Mouse (Mus musculus) ES-Bruce4 (cell line): ENCODE measurements at regions not wholly inside any gene's neighbourhood (a gene's known extent, or its start where the extent isn't known, plus 50 kb on each side); places are given as distances from the start of the nearest gene placed in this dataset.

Experiments
- H3K27ac ChIP-seq: 2 replicates; pipeline ENCODE4 v1.5.1; 2012; ENCODE audit warnings: low read length, inconsistent platforms; ENCODE audit not compliant: insufficient read depth
- H3K27me3 ChIP-seq: 2 replicates; pipeline ENCODE4 v1.6.1; 2012; ENCODE audit warnings: mild to moderate bottlenecking, low read length, inconsistent platforms; ENCODE audit not compliant: control insufficient read depth, poor library complexity, insufficient read depth, severe bottlenecking
- H3K36me3 ChIP-seq: 2 replicates; pipeline ENCODE4 v1.6.1; 2012; ENCODE audit warnings: inconsistent platforms, mild to moderate bottlenecking, low read length, moderate library complexity; ENCODE audit not compliant: control insufficient read depth, poor library complexity, insufficient read depth, severe bottlenecking
- H3K4me1 ChIP-seq: one replicate; pipeline ENCODE4 v1.8.1; 2011; ENCODE audit warnings: low read length; ENCODE audit not compliant: control insufficient read depth, insufficient read depth
- H3K4me3 ChIP-seq: 2 replicates; pipeline ENCODE4 v1.5.1; 2011; ENCODE audit warnings: low read depth, mild to moderate bottlenecking, low read length
- H3K9ac ChIP-seq: 2 replicates; pipeline ENCODE4 v1.6.1; 2012; ENCODE audit warnings: low read depth, mild to moderate bottlenecking, inconsistent platforms; ENCODE audit not compliant: poor library complexity, severe bottlenecking
- H3K9me3 ChIP-seq: replicated peaks from 2 replicates; pipeline ENCODE4 v1.6.1; 2012; ENCODE audit warnings: mild to moderate bottlenecking, low read length, inconsistent platforms; ENCODE audit not compliant: control insufficient read depth, poor library complexity, insufficient read depth, severe bottlenecking
- CTCF ChIP-seq: IDR thresholded peaks from one replicate; pipeline ENCODE4 v1.8.1; 2011; ENCODE audit warnings: low read depth, low read length
- EP300 ChIP-seq: IDR thresholded peaks from 2 replicates; pipeline ENCODE4 v1.6.1; 2011; ENCODE audit warnings: low read depth, low read length; ENCODE audit not compliant: insufficient read depth
- POLR2A ChIP-seq: IDR thresholded peaks from one replicate; pipeline ENCODE4 v1.8.1; 2011; ENCODE audit warnings: low read length; ENCODE audit not compliant: insufficient read depth

DNA sequence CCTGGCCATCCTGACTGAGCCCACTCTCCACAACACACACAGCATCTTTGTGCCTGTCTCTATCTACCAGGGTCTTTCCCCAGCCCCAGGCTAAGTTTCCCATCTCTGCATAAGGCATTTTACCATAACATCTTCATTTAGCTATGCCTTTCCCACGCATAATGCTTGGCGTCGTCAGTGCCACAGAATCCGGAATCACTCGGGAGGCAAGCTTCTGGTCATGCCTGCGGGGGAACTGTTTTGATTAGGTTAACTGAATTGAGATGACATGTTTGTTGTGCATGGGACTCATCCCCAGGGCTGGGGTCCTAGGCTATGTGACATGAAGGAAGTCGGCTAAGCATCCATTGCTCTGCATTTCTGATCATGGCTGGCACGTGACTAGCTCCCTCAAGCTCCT lies 97.6 kb upstream of the Npas2 start:
- Histone ChIP-seq H3K9ac (no peak overlapping the region), H3K36me3 (no peaks in the 10 kb centered on the region), H3K9me3 (no peaks in the 10 kb centered on the region), H3K27ac (no peak overlapping the region), H3K4me3 (no peak overlapping the region), H3K4me1 (no peaks in the 10 kb centered on the region), H3K27me3 (no peaks in the 10 kb centered on the region)
- no peak for TF ChIP-seq EP300
- no peak for TF ChIP-seq CTCF
- no peak for TF ChIP-seq POLR2A

DNA sequence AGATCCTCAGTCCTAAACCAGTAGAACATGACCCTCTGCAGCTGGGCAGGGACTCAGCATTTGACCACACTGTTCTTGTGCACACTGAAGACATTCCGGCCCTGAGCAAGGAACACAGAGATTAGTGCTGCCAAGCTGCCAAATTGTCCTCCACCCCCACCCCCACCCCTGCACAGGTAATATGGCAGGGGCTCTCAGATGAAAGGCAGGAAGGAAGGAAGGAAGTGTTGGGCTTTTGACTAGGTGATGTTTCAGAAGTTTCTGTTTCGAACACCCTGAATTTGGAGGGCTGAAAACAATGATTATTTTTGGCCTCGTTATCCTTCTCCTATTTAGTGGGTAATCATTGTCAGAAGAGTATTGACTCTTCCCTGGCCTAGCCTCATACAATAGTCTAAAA lies 96.8 kb upstream of the Npas2 start:
- Histone ChIP-seq H3K9ac (no peak overlapping the region), H3K27me3 (no peaks in the 10 kb centered on the region), H3K36me3 (no peaks in the 10 kb centered on the region), H3K4me1 (no peaks in the 10 kb centered on the region), H3K27ac (no peak overlapping the region), H3K9me3 (no peaks in the 10 kb centered on the region), H3K4me3 (no peak overlapping the region)
- TF ChIP-seq CTCF (no peak), EP300 (no peak), POLR2A (no peak)

DNA sequence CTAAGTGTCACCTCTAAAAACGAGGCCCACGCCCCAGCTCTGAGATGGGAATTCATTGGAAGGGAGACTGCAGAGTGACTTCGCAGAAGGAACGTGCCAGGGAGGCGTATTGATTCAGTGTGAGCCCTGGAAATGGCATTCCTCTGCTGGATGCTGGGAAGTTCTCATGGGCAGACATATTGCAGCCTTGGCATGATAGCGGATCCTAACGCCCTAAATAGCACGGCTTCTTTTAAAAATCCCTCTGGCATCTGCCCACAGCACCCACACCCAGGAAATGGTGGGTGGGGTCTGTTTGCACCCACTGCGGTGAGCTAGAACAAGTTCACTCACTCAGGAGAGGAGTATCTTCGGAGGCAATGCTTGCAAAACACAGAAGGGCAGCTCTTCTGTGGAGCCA lies 96.0 kb upstream of the Npas2 start:
- Histone ChIP-seq H3K27ac (no peak overlapping the region), H3K9me3 (no peaks in the 10 kb centered on the region), H3K36me3 (no peaks in the 10 kb centered on the region), H3K4me3 (no peak overlapping the region), H3K4me1 (no peaks in the 10 kb centered on the region), H3K9ac (no peak overlapping the region), H3K27me3 (no peaks in the 10 kb centered on the region)
- TF ChIP-seq POLR2A: no peak
- no peak for TF ChIP-seq CTCF
- TF ChIP-seq EP300: no peak

DNA sequence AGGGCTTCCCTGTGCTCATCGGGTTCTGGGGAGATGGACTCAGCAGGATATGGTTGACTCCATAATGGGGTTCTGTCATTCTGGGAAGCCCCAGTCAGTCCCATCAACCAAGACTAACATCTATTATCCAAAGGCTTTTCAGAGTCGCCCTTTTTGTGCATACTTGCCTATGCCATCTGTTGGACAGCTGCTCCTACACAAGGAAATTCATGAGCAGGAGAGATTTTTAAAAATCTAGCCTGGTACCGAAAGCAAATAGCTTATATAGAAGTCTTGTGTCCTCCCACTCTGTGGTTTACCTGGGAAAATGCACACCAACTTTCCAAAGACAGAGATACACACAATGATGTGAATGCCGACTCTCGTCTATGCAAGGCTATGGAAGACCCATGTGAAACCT lies 95.4 kb upstream of the Npas2 start:
- TF ChIP-seq CTCF: no peak
- no peak for TF ChIP-seq POLR2A
- no peak for TF ChIP-seq EP300
- Histone ChIP-seq H3K4me3 (no peak overlapping the region), H3K9ac (no peak overlapping the region), H3K4me1 (no peaks in the 10 kb centered on the region), H3K27ac (no peak overlapping the region), H3K27me3 (no peaks in the 10 kb centered on the region), H3K36me3 (no peaks in the 10 kb centered on the region), H3K9me3 (no peaks in the 10 kb centered on the region)

DNA sequence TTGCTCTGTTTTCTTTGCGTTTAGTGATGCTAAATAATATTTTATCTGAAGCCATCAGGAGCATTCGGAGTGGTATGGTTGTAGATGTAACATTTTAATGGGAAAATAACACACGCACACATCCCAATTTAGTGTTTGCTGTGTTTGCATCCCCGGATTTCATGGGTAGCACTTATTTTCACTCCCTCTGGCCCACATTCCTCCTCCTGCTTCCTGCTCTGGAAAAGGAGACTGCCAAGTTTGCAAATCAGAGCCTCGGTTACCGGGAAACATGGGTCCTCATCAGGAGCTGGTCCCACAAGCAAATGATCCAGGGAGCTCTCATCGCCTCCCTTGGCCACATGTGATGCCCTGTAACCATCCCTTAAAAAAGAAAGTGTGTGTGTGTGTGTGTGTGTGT lies 94.3 kb upstream of the Npas2 start:
- Histone ChIP-seq H3K4me3 (no peak overlapping the region), H3K9ac (no peak overlapping the region), H3K9me3 (no peaks in the 10 kb centered on the region), H3K36me3 (no peaks in the 10 kb centered on the region), H3K27me3 (no peaks in the 10 kb centered on the region), H3K4me1 (no peaks in the 10 kb centered on the region), H3K27ac (no peak overlapping the region)
- no peak for TF ChIP-seq EP300
- no peak for TF ChIP-seq POLR2A
- no peak for TF ChIP-seq CTCF

DNA sequence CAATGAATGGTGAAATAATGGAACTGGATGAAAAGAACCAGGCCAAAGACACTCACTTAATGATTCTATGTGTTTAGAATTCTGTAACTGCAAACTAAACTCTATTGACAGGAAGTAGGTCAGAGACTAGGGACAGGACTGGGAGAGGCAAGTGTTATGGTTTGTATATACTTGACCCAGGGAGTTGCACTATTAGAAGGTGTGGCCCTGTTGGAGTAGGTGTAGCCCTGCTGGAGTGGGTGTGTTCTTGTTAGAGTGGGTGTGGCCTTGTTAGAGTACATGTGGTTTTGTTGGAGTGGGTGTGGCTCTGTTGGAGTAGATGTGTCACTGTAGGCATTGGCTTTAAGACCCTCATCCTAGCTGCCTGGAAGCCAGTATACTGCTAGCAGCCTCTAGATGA lies 93.0 kb upstream of the Npas2 start:
- no peak overlapping the region for H3K27ac ChIP-seq

More for the DNA sequence above, 93.0 kb upstream of the Npas2 start:
- H3K9ac ChIP-seq: no peak overlapping the region
- H3K36me3 ChIP-seq: no peaks in the 10 kb centered on the region
- TF ChIP-seq EP300 (no peak), POLR2A (no peak)
- no peaks in the 10 kb centered on the region for H3K9me3 ChIP-seq
- H3K4me1 ChIP-seq: no peaks in the 10 kb centered on the region
- H3K27me3 ChIP-seq: no peaks in the 10 kb centered on the region
- H3K4me3 ChIP-seq: no peak overlapping the region
